Mouse (Mus musculus) urinary bladder, postnatal 25 days (tissue): ENCODE measurements around the gene Ric8b.
A peak's percentile ranks its signal among the peaks of the same experiment; 100 is the strongest.

Source experiments
- DNase-seq: peaks from one replicate; pipeline ENCODE4 v3.0.0; 2022; ENCODE audit warnings: low spot score

The Ric8b gene

GRCm38 (mm10) chr10:84916810-84917730, at the start of gene Ric8b:
TSS of gene Ric8b (plus strand) at chr10:84917616.
- DNase-seq, result peak; percentile 96

- DNase-seq, result no peak
Measured at GRCm38 (mm10) chr10:84871285-84871684, 46.1 kb upstream of the Ric8b start.

DNA sequence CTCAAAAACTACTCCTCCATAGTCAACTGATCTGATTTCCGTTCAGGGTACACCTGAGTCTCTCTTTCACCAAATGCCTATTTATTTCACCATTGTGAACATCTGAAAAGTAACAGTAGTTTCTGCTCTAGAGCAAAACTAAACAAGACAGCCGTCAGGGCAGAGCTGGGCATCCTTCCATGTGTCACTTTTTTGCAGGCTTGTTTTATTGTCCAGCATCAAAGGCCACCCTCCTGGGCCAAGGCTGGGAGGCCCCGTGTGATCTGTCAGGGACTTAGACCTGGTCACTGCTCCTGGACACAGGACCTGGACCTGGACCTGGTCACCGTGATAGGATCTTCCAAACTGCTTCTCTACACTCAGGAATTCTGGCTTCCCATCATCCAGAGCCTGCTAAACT, 45.5 kb upstream of the Ric8b start:
- no peak for DNase-seq

DNA sequence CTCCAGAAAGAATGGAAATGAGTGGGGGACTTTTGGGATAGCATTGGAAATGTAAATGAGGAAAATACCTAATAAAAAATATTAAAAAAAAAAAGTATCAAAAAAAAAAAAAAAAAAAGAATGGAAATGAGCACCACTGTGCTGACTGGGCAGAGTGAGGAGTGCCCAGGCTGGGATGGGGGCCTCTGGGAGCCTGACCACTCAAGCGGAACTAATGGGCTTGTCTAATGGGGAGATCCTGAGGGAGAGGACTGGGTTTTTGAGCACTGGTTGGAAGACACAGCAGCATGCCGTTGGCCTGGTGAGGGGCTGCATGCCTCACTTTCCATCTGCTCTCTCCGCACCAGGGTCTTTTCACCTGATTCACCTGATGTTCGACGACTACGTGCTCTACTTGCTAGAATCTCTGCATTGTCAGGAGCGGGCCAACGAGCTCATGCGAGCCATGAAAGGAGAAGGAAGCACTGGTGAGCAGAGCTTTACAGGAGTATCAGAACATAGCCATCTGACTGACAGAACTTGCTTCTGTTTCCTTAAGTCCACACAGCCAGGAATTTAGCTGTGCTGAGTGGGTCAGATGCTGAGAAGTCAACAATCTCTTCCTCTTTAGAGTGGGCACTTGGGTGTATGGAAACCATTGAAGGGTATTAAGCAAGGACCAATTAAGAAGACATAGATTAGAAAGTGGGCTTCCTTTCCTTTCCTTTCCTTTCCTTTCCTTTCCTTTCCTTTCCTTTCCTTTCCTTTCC, 37.4 kb upstream of the Ric8b start:
- no peak for DNase-seq

GRCm38 (mm10) chr10:84882528-84882927, 34.9 kb upstream of the Ric8b start:
- DNase-seq, result no peak

DNA sequence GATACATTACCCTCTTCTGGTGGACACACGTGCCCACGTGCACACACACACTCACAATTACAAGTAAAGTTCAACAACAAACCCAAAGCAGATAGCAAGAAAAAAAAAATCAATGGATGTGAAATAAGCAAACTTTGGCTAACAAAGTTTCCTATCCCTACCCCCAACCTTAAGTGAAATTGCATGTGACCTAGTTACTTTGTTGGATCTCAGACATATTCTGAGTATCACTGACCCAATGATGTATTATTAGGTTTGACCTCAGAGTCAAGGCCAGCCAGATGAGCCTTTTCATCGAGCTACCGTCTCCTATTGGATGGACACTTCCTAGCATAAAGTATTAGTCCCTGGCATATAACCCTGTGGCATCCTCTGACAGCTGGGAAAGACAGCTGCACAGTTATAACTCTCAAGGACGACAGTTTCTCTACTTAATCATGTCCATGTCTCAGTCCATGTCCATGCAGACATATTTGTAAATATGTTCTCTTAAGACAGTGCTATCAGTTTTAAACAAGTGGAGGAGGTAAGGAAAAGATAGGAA, 32.0 kb upstream of the Ric8b start:
- no peak for DNase-seq

- no peak for DNase-seq
Measured at GRCm38 (mm10) chr10:84886221-84886627, 31.2 kb upstream of the Ric8b start.

DNA sequence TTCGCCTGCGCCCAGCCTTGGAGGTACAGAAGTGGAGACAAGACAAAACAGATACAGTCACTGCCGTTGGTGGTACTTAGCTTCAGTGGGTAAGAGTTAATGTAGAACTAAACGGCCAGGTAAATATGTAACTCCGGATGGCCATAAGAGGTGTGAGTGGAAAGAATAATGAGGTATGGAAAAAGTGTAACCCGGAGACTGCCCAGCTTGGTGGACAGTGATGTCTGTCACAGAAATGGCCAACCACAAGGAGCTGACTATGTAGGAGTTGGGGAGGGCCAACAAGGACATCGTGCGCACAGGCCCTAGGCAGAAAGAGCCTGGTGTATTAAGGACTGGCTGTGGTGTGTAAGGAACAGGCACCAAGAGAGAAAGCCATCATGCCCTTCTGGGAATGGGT, 30.6 kb upstream of the Ric8b start:
- no peak for DNase-seq

DNA sequence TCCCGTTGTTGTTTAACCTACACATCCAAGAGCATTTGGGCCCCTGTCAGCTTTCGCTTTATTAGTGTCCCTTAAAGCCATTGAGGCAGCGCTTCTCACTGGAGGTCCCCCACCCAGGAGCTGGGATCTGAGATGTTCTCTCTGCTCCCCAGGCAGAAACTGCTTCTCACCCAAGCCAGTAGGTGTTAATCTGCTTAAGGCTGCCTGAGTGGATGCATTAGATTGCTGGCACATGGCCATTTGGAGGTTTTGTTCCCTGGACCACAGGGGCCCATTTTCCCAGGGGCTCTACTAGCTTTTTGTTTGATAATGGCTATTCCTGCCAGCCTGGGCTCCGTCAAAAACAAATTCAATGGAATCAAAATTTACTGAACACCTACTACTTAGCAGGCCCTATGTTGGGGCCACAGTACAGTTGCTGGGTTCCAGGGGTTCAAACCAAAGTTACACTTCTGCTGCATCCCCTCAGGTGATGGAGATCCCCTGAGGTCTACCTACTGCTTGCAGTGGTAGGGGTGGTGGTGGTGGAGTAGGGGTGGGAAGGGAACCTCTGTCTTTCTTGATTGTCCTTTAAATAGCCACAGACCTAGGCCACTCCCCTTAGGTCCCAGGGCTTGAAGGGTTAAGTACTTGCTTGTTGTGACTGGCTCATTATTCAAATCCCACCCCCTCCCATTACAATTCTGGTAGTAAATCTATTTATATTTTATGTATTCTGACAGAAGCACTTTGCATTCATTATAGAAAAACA, 28.1 kb upstream of the Ric8b start:
- DNase-seq, result no peak

- no peak for DNase-seq
Measured at GRCm38 (mm10) chr10:84895810-84896358, 21.5 kb upstream of the Ric8b start.

DNA sequence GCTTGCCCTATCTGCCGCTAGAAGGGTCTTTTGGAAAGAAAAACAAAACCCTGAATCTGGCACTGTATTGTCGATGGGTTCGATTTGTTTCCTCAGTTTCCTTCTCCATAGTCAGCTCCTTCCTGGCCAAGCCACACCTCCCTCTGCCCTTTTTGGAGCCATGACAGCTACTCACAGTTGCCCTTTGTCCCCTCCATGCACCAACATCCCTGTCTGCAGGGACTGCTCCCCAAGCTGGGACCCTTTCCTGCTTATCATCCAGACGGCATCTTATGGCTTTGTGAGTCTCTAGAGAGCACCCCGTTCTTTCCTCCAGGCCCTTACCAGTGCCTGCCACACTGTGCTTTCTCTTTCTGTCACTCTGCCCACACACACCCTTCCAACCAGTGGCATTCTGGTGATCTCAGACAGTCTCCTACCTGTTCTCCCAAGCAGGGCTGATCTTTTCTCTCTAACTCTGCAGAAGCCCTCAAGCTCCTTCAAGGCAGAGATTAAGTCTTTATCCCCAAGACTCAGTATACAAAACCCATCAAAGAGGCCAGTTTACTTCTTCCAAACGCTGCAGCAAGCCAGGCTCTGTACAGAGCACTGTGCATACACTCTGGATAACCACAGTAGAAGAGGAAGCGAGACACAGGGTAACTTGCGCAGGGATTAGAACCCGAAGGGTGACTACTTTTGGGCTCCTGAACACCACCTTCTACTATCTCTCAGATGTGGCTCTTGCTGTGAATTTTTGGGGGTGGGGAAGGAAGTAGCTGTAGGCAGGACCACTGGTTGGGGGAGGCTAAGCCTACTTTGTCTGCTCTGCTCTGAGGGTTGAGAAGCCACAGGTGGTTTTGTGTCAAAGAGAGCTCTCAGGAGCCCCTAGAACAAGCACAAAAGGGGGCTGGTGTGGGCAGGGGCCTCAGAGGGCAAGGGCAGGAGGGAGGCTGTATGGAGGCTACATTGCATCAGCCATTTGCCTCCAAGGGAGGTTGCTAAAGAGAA, 20.2 kb upstream of the Ric8b start:
- DNase-seq, result no peak

GRCm38 (mm10) chr10:84898144-84898979, 19.1 kb upstream of the Ric8b start:
- no peak for DNase-seq

- DNase-seq, result no peak
Measured at GRCm38 (mm10) chr10:84901676-84902075, 15.7 kb upstream of the Ric8b start.

DNA sequence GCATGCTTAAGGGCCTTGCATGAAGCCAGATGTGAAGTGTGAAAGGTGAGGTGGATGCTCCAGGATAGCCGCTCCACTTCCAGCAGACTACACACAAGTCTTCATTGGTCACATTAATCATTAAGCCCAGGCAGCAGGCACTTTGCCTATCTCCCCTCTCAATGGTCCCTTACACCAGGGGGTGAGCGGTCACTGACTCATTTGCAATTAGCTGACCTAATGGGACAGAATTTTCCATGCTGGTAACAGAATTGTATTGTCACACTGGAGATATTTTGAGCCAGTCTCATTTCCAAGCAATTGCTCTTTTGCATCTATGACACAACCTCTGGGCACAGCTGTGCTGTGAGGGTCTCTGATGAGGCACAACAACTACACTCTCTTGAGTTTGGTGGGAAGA, 15.2 kb upstream of the Ric8b start:
- no peak for DNase-seq

GRCm38 (mm10) chr10:84903307-84903706, 14.1 kb upstream of the Ric8b start:
- DNase-seq, result no peak

DNA sequence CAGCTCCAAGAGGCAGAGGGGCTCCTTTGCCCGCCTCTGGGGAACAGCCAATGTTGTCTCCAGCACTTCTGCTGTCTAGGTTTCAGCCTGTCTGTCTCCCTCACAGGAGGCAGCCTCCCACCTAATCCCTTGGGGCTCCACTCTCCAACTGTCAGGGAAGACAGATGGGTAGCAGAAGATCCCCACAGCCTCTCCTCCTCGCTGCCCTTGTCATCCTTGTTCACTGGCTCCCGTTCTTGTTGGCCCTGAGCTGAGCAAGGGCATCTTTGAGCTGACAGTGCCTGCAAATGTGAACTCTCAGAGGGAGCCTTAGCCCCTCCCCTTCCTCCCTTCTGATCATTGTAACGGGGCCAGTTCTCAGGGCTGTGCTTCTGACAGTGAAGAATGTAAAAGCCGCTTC, 13.7 kb upstream of the Ric8b start:
- no peak for DNase-seq

DNA sequence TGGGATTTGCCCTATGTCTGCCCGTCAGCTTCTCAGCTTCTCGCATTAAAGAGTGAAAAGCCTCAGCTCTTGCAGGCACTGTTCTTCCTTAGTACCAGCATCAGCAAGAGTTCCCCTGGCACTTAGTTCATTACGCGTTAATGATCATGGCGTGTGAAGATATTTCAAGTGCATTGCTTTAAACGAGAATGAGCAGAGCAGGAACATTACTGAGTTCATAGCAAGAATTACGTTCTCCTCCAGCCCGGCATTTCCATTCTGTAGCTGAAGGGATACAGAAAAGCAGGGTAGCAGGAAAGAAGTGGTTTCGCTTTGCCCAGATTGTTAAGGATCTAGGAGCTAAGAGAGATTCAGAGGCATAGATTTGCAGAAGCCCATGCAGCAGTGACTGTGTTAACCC, 10.5 kb upstream of the Ric8b start:
- DNase-seq, result no peak

DNA sequence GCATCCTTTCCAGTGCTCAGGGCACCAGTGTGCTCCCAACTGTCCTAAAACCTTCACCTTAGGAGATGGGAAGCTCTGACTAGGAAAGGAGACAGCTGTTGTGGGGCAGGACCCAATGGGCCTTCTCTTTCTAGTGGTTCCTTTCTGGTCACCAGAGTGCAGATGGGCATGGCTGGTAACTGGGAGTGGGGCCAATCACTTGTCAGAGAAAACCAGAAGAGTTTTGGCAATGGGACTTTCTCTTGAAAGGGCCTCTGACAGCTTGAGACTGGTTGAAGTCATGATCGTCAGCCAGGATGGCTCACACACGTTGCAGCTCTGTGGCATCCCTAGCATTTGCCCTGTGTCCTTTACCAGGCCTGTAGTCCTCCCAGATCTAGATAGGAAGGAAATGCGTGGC, 9.4 kb upstream of the Ric8b start:
- no peak for DNase-seq

DNA sequence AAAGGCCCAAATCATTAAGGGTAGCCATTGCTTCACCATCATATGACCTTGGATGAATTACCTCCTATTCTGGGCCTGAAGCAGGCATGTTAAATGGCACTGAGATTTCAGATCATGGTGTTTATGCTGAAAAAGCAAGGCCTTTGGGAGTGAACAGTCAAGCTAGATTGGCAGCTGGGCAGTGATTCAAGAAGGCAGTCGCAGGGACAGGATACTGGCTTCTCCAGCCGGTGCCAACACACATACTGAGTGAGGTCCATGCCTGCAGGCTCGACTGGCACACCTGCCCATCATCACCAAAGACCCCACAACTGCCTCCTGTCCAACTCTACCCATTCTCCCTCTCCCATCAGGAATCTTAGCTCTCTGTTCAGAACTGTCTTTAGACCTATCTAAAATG, 8.9 kb upstream of the Ric8b start:
- no peak for DNase-seq
